Mouse (Mus musculus): ENCODE data around the gene Vmn2r29. TPM values are rescaled to one million over a fixed set of nuclear protein-coding genes. Genes with fewer than 3 reads are reported as not detected.

Vmn2r29 gene
- polyA plus RNA-seq (2012; rRNA removed; ENCODE audit: low replicate concordance) = 0.59 and 0.63 TPM in 2 replicates

GRCm38 (mm10) chr7:7247228-7247627 is at the start of gene Vmn2r29:
Gene Vmn2r29 (minus strand): TSS chr7:7247328.

GRCm38 (mm10) chr7:7277966-7278567 is 30.9 kb upstream of the Vmn2r29 start, which contains the start of gene Gm45844:
Gene Gm45844 (minus strand): TSS chr7:7278289.

GRCm38 (mm10) chr7:7209313-7210151 is 37.6 kb downstream of the Vmn2r29 start, which contains the start of gene Zfp772:
Gene Zfp772 (minus strand): TSS chr7:7209998.

Other genes starting within 250 kb of the Vmn2r29 start
- 6.7 and 10.6 TPM in 2 replicates for gene Zfp954, start 125.8 kb downstream of the Vmn2r29 start, polyA plus RNA-seq (2012; rRNA removed; ENCODE audit: low replicate concordance)
- gene Zfp773, start 110.6 kb downstream of the Vmn2r29 start, polyA plus RNA-seq (2012; rRNA removed; ENCODE audit: low replicate concordance) = 0.09 and 0.35 TPM in 2 replicates
- 0.40 and 1.1 TPM in 2 replicates for gene Zfp418, start 76.0 kb downstream of the Vmn2r29 start, polyA plus RNA-seq (2012; rRNA removed; ENCODE audit: low replicate concordance)
- 2.2 and 4.1 TPM in 2 replicates for gene Zfp772, start 37.3 kb downstream of the Vmn2r29 start, polyA plus RNA-seq (2012; rRNA removed; ENCODE audit: low replicate concordance)
- 0.93 and 3.6 TPM in 2 replicates for gene Gm45844, start 31.0 kb upstream of the Vmn2r29 start, polyA plus RNA-seq (2012; rRNA removed; ENCODE audit: low replicate concordance)
- gene Clcn4, start 53.5 kb upstream of the Vmn2r29 start, polyA plus RNA-seq (2012; rRNA removed; ENCODE audit: low replicate concordance) = 28.6 and 41.7 TPM in 2 replicates
- not detected in 2 replicates for gene Vmn2r30, start 90.3 kb upstream of the Vmn2r29 start, polyA plus RNA-seq (2012; rRNA removed; ENCODE audit: low replicate concordance)
- gene Gm45783, start 127.2 kb upstream of the Vmn2r29 start, polyA plus RNA-seq (2012; rRNA removed; ENCODE audit: low replicate concordance) = not detected in 2 replicates
- not detected in 2 replicates for gene Vmn2r31, start 152.4 kb upstream of the Vmn2r29 start, polyA plus RNA-seq (2012; rRNA removed; ENCODE audit: low replicate concordance)
- not detected in 2 replicates for gene Vmn2r32, start 232.7 kb upstream of the Vmn2r29 start, polyA plus RNA-seq (2012; rRNA removed; ENCODE audit: low replicate concordance)